Mouse (Mus musculus): ENCODE results near the gene Ces1e. TPM values are rescaled to one million over a fixed set of nuclear protein-coding genes. Genes with fewer than 3 reads are reported as not detected.
"Not testable (repeated sequence)": the region's sequence is repeated elsewhere in the genome, so short reads cannot be mapped to it uniquely, and the experiment has no call there.

Ces1e gene
- polyA plus RNA-seq, 1 experiment from 2014 or later = not detected

GRCm38 (mm10) chr8:93226471-93226870 is 2.9 kb downstream of the Ces1e start:
- not testable (repeated sequence) for ATAC-seq (replicated peaks); H3K9ac ChIP-seq (replicated peaks); H3K4me2 ChIP-seq (replicated peaks); H3K4me1 ChIP-seq; H3K4me3 ChIP-seq; H3K27me3 ChIP-seq; H3K27ac ChIP-seq (replicated peaks); H3K9me3 ChIP-seq; H3K36me3 ChIP-seq
- WGBS = 93% methylated on average over 1 of the region's 1 CpGs

GRCm38 (mm10) chr8:93221896-93222295 is 7.5 kb downstream of the Ces1e start:
- no peak for ATAC-seq (replicated peaks)
- Histone ChIP-seq H3K4me3 (no peak overlapping the region), H3K9ac (replicated peaks) (no peak overlapping the region), H3K9me3 (no peaks in the 10 kb centered on the region), H3K4me2 (replicated peaks) (no peak overlapping the region), H3K27me3 (no peaks in the 10 kb centered on the region), H3K4me1 (no peaks in the 10 kb centered on the region), H3K27ac (replicated peaks) (no peak overlapping the region), H3K36me3 (no peaks in the 10 kb centered on the region)
- 85% methylated on average over 3 of the region's 3 CpGs for WGBS

- H3K27ac ChIP-seq (replicated peaks) = no peak overlapping the region
- no peak overlapping the region for H3K9ac ChIP-seq (replicated peaks)
- H3K4me1 ChIP-seq = no peaks in the 10 kb centered on the region
- WGBS = 89% methylated on average over 4 of the region's 4 CpGs
- no peak overlapping the region for H3K4me3 ChIP-seq
- no peaks in the 10 kb centered on the region for H3K36me3 ChIP-seq
- ATAC-seq (replicated peaks) = no peak
- H3K9me3 ChIP-seq = no peaks in the 10 kb centered on the region
- H3K4me2 ChIP-seq (replicated peaks) = no peak overlapping the region
- no peaks in the 10 kb centered on the region for H3K27me3 ChIP-seq
Measured at GRCm38 (mm10) chr8:93217867-93218266, 11.6 kb downstream of the Ces1e start.

- no peak for ATAC-seq (replicated peaks)
- H3K9ac ChIP-seq (replicated peaks) = no peak overlapping the region
- 73% methylated on average over 1 of the region's 1 CpGs for WGBS
- no peaks in the 10 kb centered on the region for H3K9me3 ChIP-seq
- H3K27ac ChIP-seq (replicated peaks) = no peak overlapping the region
- H3K4me3 ChIP-seq = no peak overlapping the region
- H3K27me3 ChIP-seq = no peaks in the 10 kb centered on the region
- no peaks in the 10 kb centered on the region for H3K4me1 ChIP-seq
- no peaks in the 10 kb centered on the region for H3K36me3 ChIP-seq
- no peak overlapping the region for H3K4me2 ChIP-seq (replicated peaks)
Measured at GRCm38 (mm10) chr8:93217375-93217774, 12.0 kb downstream of the Ces1e start.

GRCm38 (mm10) chr8:93211091-93211490 is 18.3 kb downstream of the Ces1e start:
- H3K27me3 ChIP-seq = no peaks in the 10 kb centered on the region
- no peak overlapping the region for H3K27ac ChIP-seq (replicated peaks)
- no peaks in the 10 kb centered on the region for H3K4me1 ChIP-seq
- no peak overlapping the region for H3K4me2 ChIP-seq (replicated peaks)
- no peaks in the 10 kb centered on the region for H3K9me3 ChIP-seq
- no peaks in the 10 kb centered on the region for H3K36me3 ChIP-seq
- no peak overlapping the region for H3K9ac ChIP-seq (replicated peaks)
- no peak overlapping the region for H3K4me3 ChIP-seq
- no peak for ATAC-seq (replicated peaks)

GRCm38 (mm10) chr8:93199146-93199545 is 30.3 kb downstream of the Ces1e start:
- not testable (repeated sequence) for H3K4me2 ChIP-seq (replicated peaks); H3K4me3 ChIP-seq; ATAC-seq (replicated peaks); H3K9me3 ChIP-seq; H3K36me3 ChIP-seq; H3K4me1 ChIP-seq; H3K9ac ChIP-seq (replicated peaks); H3K27ac ChIP-seq (replicated peaks); H3K27me3 ChIP-seq
- WGBS = 52% methylated on average over 7 of the region's 7 CpGs

- H3K4me3 ChIP-seq = no peak within 1 kb of the TSS
- no peaks in the 10 kb centered on the region for H3K36me3 ChIP-seq
- WGBS = 79% methylated on average over 8 of the region's 8 CpGs
- no peaks in the 10 kb centered on the region for H3K4me1 ChIP-seq
- no peak within 1 kb of the TSS for H3K27ac ChIP-seq (replicated peaks)
- H3K9ac ChIP-seq (replicated peaks) = no peak within 1 kb of the TSS
- no peak for ATAC-seq (replicated peaks)
- H3K27me3 ChIP-seq = no peaks in the 10 kb centered on the region
- no peak within 1 kb of the TSS for H3K4me2 ChIP-seq (replicated peaks)
- no peaks in the 10 kb centered on the region for H3K9me3 ChIP-seq
Measured at GRCm38 (mm10) chr8:93197685-93198525, 31.5 kb downstream of the Ces1e start, which contains the start of gene Ces1d. Gene Ces1d, minus strand, starts transcription at chr8:93197838.

GRCm38 (mm10) chr8:93196436-93196835 is 33.0 kb downstream of the Ces1e start:
- ATAC-seq (replicated peaks) = no peak
- no peak overlapping the region for H3K27ac ChIP-seq (replicated peaks)
- no peak overlapping the region for H3K9ac ChIP-seq (replicated peaks)
- H3K4me2 ChIP-seq (replicated peaks) = no peak overlapping the region
- no peaks in the 10 kb centered on the region for H3K36me3 ChIP-seq
- H3K4me3 ChIP-seq = no peak overlapping the region
- 94% methylated on average over 5 of the region's 5 CpGs for WGBS
- H3K27me3 ChIP-seq = no peaks in the 10 kb centered on the region
- H3K9me3 ChIP-seq = no peaks in the 10 kb centered on the region
- H3K4me1 ChIP-seq = no peaks in the 10 kb centered on the region

- H3K9me3 ChIP-seq = no peaks in the 10 kb centered on the region
- H3K4me1 ChIP-seq = no peaks in the 10 kb centered on the region
- H3K27me3 ChIP-seq = no peaks in the 10 kb centered on the region
- 89% methylated on average over 4 of the region's 4 CpGs for whole genome bisulfite sequencing
- no peak for ATAC-seq (replicated peaks)
- H3K4me2 ChIP-seq (replicated peaks) = no peak overlapping the region
- H3K36me3 ChIP-seq = no peaks in the 10 kb centered on the region
- no peak overlapping the region for H3K4me3 ChIP-seq
- no peak overlapping the region for H3K9ac ChIP-seq (replicated peaks)
- H3K27ac ChIP-seq (replicated peaks) = no peak overlapping the region
Measured at GRCm38 (mm10) chr8:93180581-93181129, 48.8 kb downstream of the Ces1e start.

GRCm38 (mm10) chr8:93176593-93176992 is 52.8 kb downstream of the Ces1e start:
- no peak overlapping the region for H3K27ac ChIP-seq (replicated peaks)
- H3K4me1 ChIP-seq = no peaks in the 10 kb centered on the region
- no peak overlapping the region for H3K9ac ChIP-seq (replicated peaks)
- H3K27me3 ChIP-seq = no peaks in the 10 kb centered on the region
- no peaks in the 10 kb centered on the region for H3K36me3 ChIP-seq
- ATAC-seq (replicated peaks) = no peak
- H3K4me3 ChIP-seq = no peak overlapping the region
- no peaks in the 10 kb centered on the region for H3K9me3 ChIP-seq
- no peak overlapping the region for H3K4me2 ChIP-seq (replicated peaks)
- WGBS = 18% methylated on average over 1 of the region's 1 CpGs

- no peak overlapping the region for H3K9ac ChIP-seq (replicated peaks)
- H3K27me3 ChIP-seq = no peaks in the 10 kb centered on the region
- no peaks in the 10 kb centered on the region for H3K9me3 ChIP-seq
- H3K4me3 ChIP-seq = no peak overlapping the region
- H3K4me2 ChIP-seq (replicated peaks) = no peak overlapping the region
- no peak for ATAC-seq (replicated peaks)
- H3K36me3 ChIP-seq = no peaks in the 10 kb centered on the region
- no peak overlapping the region for H3K27ac ChIP-seq (replicated peaks)
- H3K4me1 ChIP-seq = no peaks in the 10 kb centered on the region
- 85% methylated on average over 2 of the region's 2 CpGs for WGBS
Measured at GRCm38 (mm10) chr8:93174554-93174953, 54.9 kb downstream of the Ces1e start.

GRCm38 (mm10) chr8:93171846-93172590 is 57.4 kb downstream of the Ces1e start:
- H3K36me3 ChIP-seq = no peaks in the 10 kb centered on the region
- no peaks in the 10 kb centered on the region for H3K9me3 ChIP-seq
- H3K9ac ChIP-seq (replicated peaks) = no peak overlapping the region
- H3K4me3 ChIP-seq = no peak overlapping the region
- no peak overlapping the region for H3K4me2 ChIP-seq (replicated peaks)
- H3K27me3 ChIP-seq = no peaks in the 10 kb centered on the region
- H3K4me1 ChIP-seq = no peaks in the 10 kb centered on the region
- no peak overlapping the region for H3K27ac ChIP-seq (replicated peaks)
- 52% methylated on average over 1 of the region's 1 CpGs for WGBS
- no peak for ATAC-seq (replicated peaks)

Measured in forebrain, embryonic 15.5 days (tissue).